Mouse (Mus musculus) kidney, adult 2 months (tissue): ENCODE data around the gene Fdx1. TPM values are rescaled to one million over a fixed set of nuclear protein-coding genes. Genes with fewer than 3 reads are reported as not detected.

ENCODE experiments used
- DNase-seq: peaks from one replicate; pipeline ENCODE4 v3.0.0; 2021
- H3K27ac ChIP-seq: fragments of 200-500 bp; 2 replicates; pipeline ENCODE4 v1.5.1; 2012; ENCODE audit warnings: low read depth, low read length, control low read depth, inconsistent platforms; ENCODE audit not compliant: insufficient read depth
- H3K27me3 ChIP-seq: fragments of 200-500 bp; replicated peaks from 2 replicates; pipeline ENCODE4 v1.6.1; 2012; ENCODE audit warnings: mild to moderate bottlenecking, moderate library complexity, low read length, inconsistent platforms; ENCODE audit not compliant: control insufficient read depth, insufficient read depth
- H3K36me3 ChIP-seq: fragments of 200-500 bp; 2 replicates; pipeline ENCODE4 v1.6.1; 2012; ENCODE audit warnings: mild to moderate bottlenecking, moderate library complexity, low read length, inconsistent platforms; ENCODE audit not compliant: control insufficient read depth, insufficient read depth
- H3K4me1 ChIP-seq: fragments of 200-500 bp; 2 replicates; pipeline ENCODE4 v1.6.1; 2011; ENCODE audit warnings: low read length; ENCODE audit not compliant: control insufficient read depth, insufficient read depth
- H3K4me3 ChIP-seq: fragments of 200-500 bp; 2 replicates; pipeline ENCODE4 v1.5.1; 2011; ENCODE audit warnings: mild to moderate bottlenecking, low read depth, low read length, control low read depth; ENCODE audit not compliant: insufficient read depth
- CTCF ChIP-seq: fragments of 200-500 bp; conservative IDR thresholded peaks from 2 replicates; pipeline ENCODE4 v1.5.1; 2011; ENCODE audit warnings: low read depth, mild to moderate bottlenecking, control low read depth, low read length, moderate library complexity, mixed read lengths; ENCODE audit not compliant: insufficient read depth, insufficient read length
- POLR2A ChIP-seq: fragments of 200-500 bp; IDR thresholded peaks from one replicate; pipeline ENCODE4 v1.6.1; 2011; ENCODE audit warnings: low read depth, low read length, control low read depth
- WGBS: fragments of 180-500 bp; shearing (Covaris S2); methylation state at CpG from one replicate; pipeline ENCODE4 v1.1.7; 2018; 5-methylcytosine and 5-hydroxymethylcytosine counted together
- polyA plus RNA-seq: library from polyadenylated mRNA; depleted of rRNA; stranded (reverse); fragments of >200 nt; gene quantifications from 2 replicates; pipeline ENCODE4 v1.2.3, GENCODE M21; 2012

The Fdx1 gene
- polyA plus RNA-seq, 1 experiment, result 156 TPM

DNA sequence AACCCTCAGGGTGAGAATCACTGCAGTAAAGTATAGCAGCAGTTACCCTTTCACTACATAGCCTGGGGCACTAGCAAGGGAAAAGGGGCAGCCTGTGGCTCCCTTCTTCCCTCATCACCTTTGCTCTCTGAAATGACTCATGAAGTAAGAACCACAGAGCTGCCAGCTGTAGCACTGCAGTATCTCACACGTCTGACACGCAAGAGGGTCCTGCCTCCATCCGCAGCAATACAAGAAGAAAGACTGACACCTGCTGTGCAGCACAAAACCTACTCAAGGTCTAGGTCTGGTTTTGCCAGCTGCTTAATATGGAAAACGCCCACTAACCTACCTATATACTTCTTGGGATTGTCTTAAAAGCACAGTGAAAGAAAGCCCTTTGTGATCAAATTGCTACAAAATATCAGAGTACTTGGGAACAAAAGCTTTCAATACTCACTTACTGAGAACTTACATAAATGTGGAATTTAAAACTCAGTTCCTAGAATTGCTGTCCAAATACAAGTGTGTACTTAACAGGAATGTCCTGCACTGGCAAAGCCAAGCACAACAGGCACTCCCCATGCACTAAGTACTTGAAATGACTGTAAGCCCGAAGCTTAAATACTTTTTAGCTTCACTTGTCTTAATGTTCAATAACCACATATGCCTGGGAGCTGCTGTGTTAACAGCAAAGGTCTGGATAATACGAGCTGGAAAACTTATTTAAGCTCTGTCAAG lies 2.0 kb downstream of the Fdx1 start:
- TF ChIP-seq CTCF, result no peak
- no peak overlapping the region; the same call in 1 of the 2 replicates for H3K4me3 ChIP-seq
- no peaks in the 10 kb centered on the region; the same call in 1 of the 2 replicates for H3K36me3 ChIP-seq
- peak; percentile 45 for DNase-seq
- peaks cover 18% of the 10 kb centered on the region for H3K4me1 ChIP-seq
- H3K27me3 ChIP-seq, result no peaks in the 10 kb centered on the region
- 36% methylated on average over 6 of the region's 6 CpGs for WGBS
- H3K27ac ChIP-seq, result peak overlapping the region; percentile 44; the same call in 1 of the 2 replicates

DNA sequence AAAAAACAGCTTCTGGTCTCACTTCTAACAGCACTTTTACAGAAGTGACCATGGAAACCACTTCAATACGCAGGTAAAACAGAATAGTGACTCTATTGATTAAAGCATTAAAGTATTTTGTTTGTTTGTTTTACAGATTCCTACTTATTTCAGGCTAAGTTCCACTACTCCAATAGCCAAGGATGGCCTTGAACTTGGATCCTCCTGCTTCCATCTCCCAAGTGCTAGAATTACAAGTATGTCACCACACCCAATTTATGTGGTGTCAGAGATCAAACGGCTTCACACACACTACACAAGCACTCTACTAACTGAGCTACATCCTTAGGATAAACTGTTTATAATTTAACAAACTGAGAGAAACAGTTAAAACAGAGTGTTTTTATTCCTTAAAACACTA lies 3.0 kb downstream of the Fdx1 start:
- H3K27ac ChIP-seq, result no peak overlapping the region
- no peak overlapping the region for H3K4me3 ChIP-seq
- no peak for TF ChIP-seq CTCF
- TF ChIP-seq POLR2A, result no peak
- DNase-seq, result no peak
- H3K4me1 ChIP-seq, result peaks cover 18% of the 10 kb centered on the region
- WGBS, result 61% methylated on average over 2 of the region's 2 CpGs
- H3K27me3 ChIP-seq, result no peaks in the 10 kb centered on the region
- H3K36me3 ChIP-seq, result no peaks in the 10 kb centered on the region; the same call in 1 of the 2 replicates

DNA sequence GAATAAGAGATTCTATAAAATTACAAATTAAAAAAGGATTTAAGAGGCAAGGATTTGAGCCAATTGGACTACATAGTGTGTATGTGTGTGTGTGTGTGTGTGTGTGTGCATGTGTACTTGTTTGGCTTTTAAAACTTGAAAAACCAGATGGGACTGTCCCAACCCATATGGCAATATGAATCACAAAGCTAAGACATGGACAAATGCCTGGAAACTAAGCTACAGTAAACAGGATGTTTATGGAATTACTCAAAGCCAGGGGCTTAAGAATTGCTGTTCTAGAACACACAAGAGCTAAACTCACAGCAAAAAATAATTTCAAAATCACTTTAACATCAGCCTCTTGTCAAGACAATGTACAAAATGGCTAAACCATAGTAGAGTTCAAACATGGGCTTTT lies 4.4 kb downstream of the Fdx1 start:
- no peak for TF ChIP-seq POLR2A
- TF ChIP-seq CTCF, result no peak
- H3K27me3 ChIP-seq, result no peaks in the 10 kb centered on the region
- H3K4me3 ChIP-seq, result no peak overlapping the region
- H3K36me3 ChIP-seq, result no peaks in the 10 kb centered on the region; the same call in none of the 2 replicates
- H3K27ac ChIP-seq, result no peak overlapping the region
- H3K4me1 ChIP-seq, result peaks cover 12% of the 10 kb centered on the region
- no peak for DNase-seq

DNA sequence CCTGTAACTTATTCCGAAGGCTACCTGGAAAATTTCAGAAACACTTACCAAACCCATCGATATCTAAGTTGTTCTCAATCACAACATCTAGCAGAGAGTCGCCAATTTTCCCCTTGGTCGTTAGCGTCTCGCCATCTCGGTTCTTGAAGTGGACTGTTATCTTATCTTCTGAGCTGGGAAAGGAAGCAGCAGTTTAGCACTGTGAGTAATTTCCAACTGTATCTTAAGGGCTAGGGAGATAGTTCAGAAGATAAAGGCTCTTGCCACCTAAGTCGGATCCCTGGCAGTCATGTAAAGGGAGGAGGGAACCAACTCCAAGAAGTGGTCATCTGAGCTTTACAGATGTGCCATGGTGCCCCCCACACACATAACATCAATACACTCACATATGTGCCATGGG lies 6.3 kb downstream of the Fdx1 start:
- no peak for DNase-seq
- H3K27me3 ChIP-seq, result no peaks in the 10 kb centered on the region
- TF ChIP-seq CTCF (no peak), POLR2A (no peak)
- no peaks in the 10 kb centered on the region; the same call in none of the 2 replicates for H3K36me3 ChIP-seq
- no peak overlapping the region for H3K4me3 ChIP-seq
- 89% methylated on average over 8 of the region's 8 CpGs for WGBS
- H3K4me1 ChIP-seq, result peaks cover 15% of the 10 kb centered on the region
- H3K27ac ChIP-seq, result no peak overlapping the region

DNA sequence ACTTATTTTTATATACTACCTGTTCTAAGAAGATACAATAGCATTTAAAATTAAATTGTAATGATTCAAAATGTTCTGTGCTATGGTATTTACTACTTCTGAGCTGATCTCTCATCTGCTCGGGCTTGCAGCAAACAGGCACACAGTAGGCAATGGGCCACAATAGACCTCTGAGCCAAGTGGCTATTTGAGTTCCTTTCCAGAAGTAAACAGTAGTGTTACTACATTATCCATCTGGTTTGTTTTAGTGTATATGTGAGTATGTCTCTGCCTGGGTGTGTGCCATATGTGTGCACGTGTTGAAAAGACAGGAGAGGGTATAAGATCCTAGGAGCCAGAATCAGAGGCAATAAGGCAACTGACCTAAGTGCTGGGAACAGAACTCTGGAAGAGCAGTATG lies 6.9 kb downstream of the Fdx1 start:
- no peaks in the 10 kb centered on the region for H3K27me3 ChIP-seq
- H3K4me3 ChIP-seq, result no peak overlapping the region
- WGBS, result 91% methylated on average over 2 of the region's 2 CpGs
- no peak for TF ChIP-seq POLR2A
- no peak for TF ChIP-seq CTCF
- DNase-seq, result no peak
- no peaks in the 10 kb centered on the region; the same call in none of the 2 replicates for H3K36me3 ChIP-seq
- no peak overlapping the region for H3K27ac ChIP-seq
- H3K4me1 ChIP-seq, result peaks cover 15% of the 10 kb centered on the region

DNA sequence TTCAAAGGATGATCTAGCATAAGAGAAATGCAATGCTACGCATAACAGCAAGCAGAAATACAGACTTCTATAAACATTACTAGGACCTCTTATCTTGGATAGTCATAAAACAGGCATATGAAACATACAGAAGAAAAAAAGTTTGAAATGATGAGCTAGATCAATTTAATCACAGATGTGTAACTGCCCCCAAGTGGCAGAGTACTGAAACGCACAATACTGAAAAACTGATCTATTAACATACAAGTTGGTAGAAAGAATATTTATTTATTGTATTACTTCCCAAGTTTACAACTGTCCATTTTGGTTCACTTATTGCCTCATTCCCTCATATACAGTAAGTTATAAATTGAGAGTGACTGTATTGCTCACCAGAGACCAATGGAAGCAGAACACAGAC lies 12.0 kb downstream of the Fdx1 start:
- 74% methylated on average over 2 of the region's 2 CpGs for WGBS
- H3K4me3 ChIP-seq, result no peak overlapping the region
- no peak for DNase-seq
- no peak overlapping the region for H3K27ac ChIP-seq
- peaks cover 9% of the 10 kb centered on the region for H3K4me1 ChIP-seq
- peaks cover 1% of the 10 kb centered on the region for H3K36me3 ChIP-seq
- TF ChIP-seq CTCF, result no peak
- no peak for TF ChIP-seq POLR2A
- H3K27me3 ChIP-seq, result no peaks in the 10 kb centered on the region

DNA sequence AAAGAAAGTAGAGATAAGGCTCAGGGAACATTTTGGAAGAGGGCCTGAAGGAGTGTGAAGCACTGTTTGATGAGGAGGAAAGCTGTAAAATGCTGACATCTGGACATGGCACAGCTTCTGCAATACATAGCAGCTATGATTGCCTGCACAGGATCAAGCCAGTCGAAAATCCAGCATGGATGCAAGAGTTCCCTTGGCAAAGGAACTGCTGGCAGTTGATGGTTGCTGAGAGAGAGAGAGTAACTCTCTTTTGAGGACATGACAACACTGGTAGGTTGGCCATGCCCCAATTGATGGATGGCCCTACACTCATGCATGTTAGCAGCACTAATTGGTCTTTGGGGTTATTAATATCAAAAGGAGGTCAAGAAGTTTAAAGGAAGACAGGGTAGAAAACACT lies 12.7 kb downstream of the Fdx1 start:
- no peak overlapping the region for H3K4me3 ChIP-seq
- no peak for DNase-seq
- H3K27me3 ChIP-seq, result no peaks in the 10 kb centered on the region
- H3K27ac ChIP-seq, result no peak overlapping the region
- 77% methylated on average over 1 of the region's 1 CpGs for WGBS
- no peak for TF ChIP-seq CTCF
- TF ChIP-seq POLR2A, result no peak
- peaks cover 1% of the 10 kb centered on the region for H3K36me3 ChIP-seq
- peaks cover 9% of the 10 kb centered on the region for H3K4me1 ChIP-seq

DNA sequence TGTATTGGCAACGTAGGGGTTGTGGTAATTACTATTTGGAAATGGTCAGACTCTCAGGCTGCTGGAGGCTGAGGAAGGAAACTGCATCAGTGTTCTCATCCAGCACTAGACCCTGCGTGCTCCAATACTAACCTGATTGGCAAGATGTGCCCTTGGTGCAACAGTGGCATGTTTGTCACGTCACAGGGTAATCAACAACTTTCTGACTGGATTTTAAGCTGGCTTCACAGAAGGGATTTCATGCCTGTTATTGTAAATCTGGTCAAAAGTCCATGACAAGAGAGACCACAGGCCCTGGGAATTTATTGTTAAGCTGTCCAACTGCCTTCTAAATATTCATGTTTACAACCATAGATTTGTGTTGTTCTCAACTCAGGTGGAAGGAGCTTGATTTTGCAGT lies 13.1 kb downstream of the Fdx1 start:
- TF ChIP-seq CTCF, result no peak
- H3K36me3 ChIP-seq, result peaks cover 1% of the 10 kb centered on the region
- WGBS, result 53% methylated on average over 3 of the region's 3 CpGs
- H3K27ac ChIP-seq, result no peak overlapping the region
- peaks cover 9% of the 10 kb centered on the region for H3K4me1 ChIP-seq
- H3K4me3 ChIP-seq, result no peak overlapping the region
- DNase-seq, result peak; percentile 10
- H3K27me3 ChIP-seq, result no peaks in the 10 kb centered on the region
